Mouse (Mus musculus) hindbrain, embryonic 14.5 days (tissue): ENCODE measurements around the gene Creld1. TPM values are rescaled to one million over a fixed set of nuclear protein-coding genes. Genes with fewer than 3 reads are reported as not detected.
A peak's percentile ranks its signal among the peaks of the same experiment; 100 is the strongest.

Experiments
- ATAC-seq: fragments of 200-750 bp; cut with Nextera tagmentation; 2 replicates; pipeline ENCODE4 v1.8.0; 2017; ENCODE audit warnings: moderate number of reproducible peaks, mild to moderate bottlenecking, moderate TSS enrichment, moderate library complexity; ENCODE audit not compliant: low FRiP score
- DNase-seq: peaks from one replicate; pipeline ENCODE4 v3.0.0-alpha.2; 2015; ENCODE audit warnings: low spot score
- H3K27ac ChIP-seq: fragments of 300-500 bp; sonication (generic); 2 replicates; pipeline ENCODE4 v1.5.1; 2014; ENCODE audit warnings: mild to moderate bottlenecking, moderate library complexity
- H3K27me3 ChIP-seq: fragments of 300-500 bp; sonication (generic); 2 replicates; pipeline ENCODE4 v1.6.1; 2014; ENCODE audit warnings: mild to moderate bottlenecking, low read length, mixed read lengths; ENCODE audit not compliant: control insufficient read depth, insufficient read depth
- H3K36me3 ChIP-seq: fragments of 300-500 bp; sonication (generic); replicated peaks from 2 replicates; pipeline ENCODE4 v1.6.1; 2014; ENCODE audit not compliant: control insufficient read depth, insufficient read depth
- H3K4me1 ChIP-seq: fragments of 300-500 bp; sonication (generic); replicated peaks from 2 replicates; pipeline ENCODE4 v1.6.1; 2014; ENCODE audit warnings: antibody characterized with exemption, low read length, mixed read lengths; ENCODE audit not compliant: control insufficient read depth, insufficient read depth
- H3K4me2 ChIP-seq: fragments of 300-500 bp; sonication (generic); replicated peaks from 2 replicates; pipeline ENCODE4 v1.6.1; 2014; ENCODE audit warnings: mild to moderate bottlenecking, moderate library complexity
- H3K4me3 ChIP-seq: fragments of 300-500 bp; sonication (generic); replicated peaks from 2 replicates; pipeline ENCODE4 v1.5.1; 2014; ENCODE audit warnings: mild to moderate bottlenecking, low read length
- H3K9ac ChIP-seq: fragments of 300-500 bp; sonication (generic); 2 replicates; pipeline ENCODE4 v1.6.1; 2014
- H3K9me3 ChIP-seq: fragments of 300-500 bp; sonication (generic); 2 replicates; pipeline ENCODE4 v1.6.1; 2016; ENCODE audit warnings: low read length; ENCODE audit not compliant: control insufficient read depth
- WGBS: fragments of 180-500 bp; shearing (Covaris S2); extraction: QIAGEN DNeasy Blood & Tissue Kit; methylation state at CpG from one replicate; pipeline ENCODE4 v1.1.7; 2014; 5-methylcytosine and 5-hydroxymethylcytosine counted together
- polyA plus RNA-seq: library from polyadenylated mRNA; unstranded; fragments of >200 nt; fragmentation: Nextera tagmentation; extraction: Ambion mirVana; gene quantifications from 2 replicates; pipeline ENCODE4 v1.2.1, GENCODE M21; 2014

The Creld1 gene
- polyA plus RNA-seq, 1 experiment from 2014 or later = 61.5 TPM

- Histone ChIP-seq H3K27ac (no peak overlapping the region), H3K4me2 (no peak overlapping the region), H3K4me3 (no peak overlapping the region), H3K27me3 (no peaks in the 10 kb centered on the region; the same call in none of the 2 replicates), H3K9ac (no peak overlapping the region), H3K4me1 (peaks cover 12% of the 10 kb centered on the region), H3K36me3 (no peaks in the 10 kb centered on the region), H3K9me3 (no peaks in the 10 kb centered on the region)
- ATAC-seq (no peak), DNase-seq (no peak)
- WGBS = 77% methylated on average over 10 of the region's 10 CpGs
Observed at GRCm38 (mm10) chr6:113478906-113479305, 4.2 kb upstream of the Creld1 start.

- H3K9ac ChIP-seq = no peak overlapping the region
- WGBS = 62% methylated on average over 18 of the region's 18 CpGs
- DNase-seq (no peak), ATAC-seq (no peak)
- no peaks in the 10 kb centered on the region; the same call in none of the 2 replicates for H3K27me3 ChIP-seq
- H3K36me3 ChIP-seq = peaks cover 3% of the 10 kb centered on the region; the same call in 1 of the 2 replicates
- H3K27ac ChIP-seq = no peak overlapping the region
- H3K4me2 ChIP-seq = no peak overlapping the region
- H3K4me3 ChIP-seq = no peak overlapping the region
- no peaks in the 10 kb centered on the region for H3K9me3 ChIP-seq
- H3K4me1 ChIP-seq = peaks cover 29% of the 10 kb centered on the region
Observed at GRCm38 (mm10) chr6:113480555-113481373, 2.3 kb upstream of the Creld1 start.

- H3K27me3 ChIP-seq = no peaks in the 10 kb centered on the region; the same call in none of the 2 replicates
- DNase-seq (peak; percentile 53), ATAC-seq (peak; percentile 65)
- no peaks in the 10 kb centered on the region for H3K9me3 ChIP-seq
- peak overlapping the region; percentile 70 for H3K4me2 ChIP-seq
- peaks cover 31% of the 10 kb centered on the region for H3K4me1 ChIP-seq
- peak overlapping the region; percentile 89 for H3K27ac ChIP-seq
- peak overlapping the region; percentile 93 for H3K9ac ChIP-seq
- 1% methylated on average over 65 of the region's 65 CpGs for WGBS
- H3K36me3 ChIP-seq = peaks cover 19% of the 10 kb centered on the region; the same call in 1 of the 2 replicates
- peak overlapping the region; percentile 66 for H3K4me3 ChIP-seq
Observed at GRCm38 (mm10) chr6:113482477-113483099, 509 bp upstream of the Creld1 start.

GRCm38 (mm10) chr6:113483729-113484128, 632 bp downstream of the Creld1 start:
- Histone ChIP-seq H3K4me3 (peak overlapping the region; percentile 66), H3K27ac (peak overlapping the region; percentile 89), H3K4me2 (peak overlapping the region; percentile 70), H3K4me1 (peaks cover 31% of the 10 kb centered on the region), H3K27me3 (no peaks in the 10 kb centered on the region; the same call in none of the 2 replicates), H3K9me3 (no peaks in the 10 kb centered on the region), H3K9ac (peak overlapping the region; percentile 93), H3K36me3 (peaks cover 30% of the 10 kb centered on the region)
- WGBS = 9% methylated on average over 10 of the region's 10 CpGs
- ATAC-seq = peak; percentile 46
- DNase-seq = peak; percentile 58

DNA sequence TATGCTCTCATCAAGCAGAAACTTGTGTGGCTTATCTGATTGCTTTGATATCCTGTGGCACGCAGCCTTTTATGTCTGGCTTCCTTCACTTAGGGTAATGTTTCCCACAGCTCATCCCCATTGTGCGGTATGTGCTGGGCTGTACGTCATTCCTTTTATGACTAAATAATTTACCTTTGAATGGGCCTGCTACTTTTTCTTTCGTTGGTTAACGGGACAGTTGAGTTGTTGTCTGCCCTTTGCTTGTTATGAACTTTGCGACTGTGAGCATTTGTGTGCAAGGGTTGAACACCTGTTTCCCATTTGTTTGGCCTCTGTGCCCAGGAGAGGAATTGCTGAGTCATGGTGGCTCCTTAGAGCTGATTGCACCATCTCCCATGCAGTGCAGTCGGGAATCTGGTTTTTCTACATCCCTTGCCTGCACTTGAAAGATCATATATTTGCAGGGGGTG, 4.1 kb downstream of the Creld1 start:
- H3K4me3 ChIP-seq = no peak overlapping the region
- H3K27me3 ChIP-seq = no peaks in the 10 kb centered on the region
- H3K27ac ChIP-seq = no peak overlapping the region
- no peak overlapping the region; the same call in 1 of the 2 replicates for H3K9ac ChIP-seq
- DNase-seq (no peak), ATAC-seq (no peak)
- peaks cover 64% of the 10 kb centered on the region for H3K36me3 ChIP-seq
- H3K4me2 ChIP-seq = no peak overlapping the region
- WGBS = 66% methylated on average over 7 of the region's 7 CpGs
- H3K4me1 ChIP-seq = peaks cover 24% of the 10 kb centered on the region
- H3K9me3 ChIP-seq = no peaks in the 10 kb centered on the region

- 95% methylated on average over 14 of the region's 14 CpGs for WGBS
- no peak for ATAC-seq
Observed at GRCm38 (mm10) chr6:113489410-113489809, 6.3 kb downstream of the Creld1 start.

DNA sequence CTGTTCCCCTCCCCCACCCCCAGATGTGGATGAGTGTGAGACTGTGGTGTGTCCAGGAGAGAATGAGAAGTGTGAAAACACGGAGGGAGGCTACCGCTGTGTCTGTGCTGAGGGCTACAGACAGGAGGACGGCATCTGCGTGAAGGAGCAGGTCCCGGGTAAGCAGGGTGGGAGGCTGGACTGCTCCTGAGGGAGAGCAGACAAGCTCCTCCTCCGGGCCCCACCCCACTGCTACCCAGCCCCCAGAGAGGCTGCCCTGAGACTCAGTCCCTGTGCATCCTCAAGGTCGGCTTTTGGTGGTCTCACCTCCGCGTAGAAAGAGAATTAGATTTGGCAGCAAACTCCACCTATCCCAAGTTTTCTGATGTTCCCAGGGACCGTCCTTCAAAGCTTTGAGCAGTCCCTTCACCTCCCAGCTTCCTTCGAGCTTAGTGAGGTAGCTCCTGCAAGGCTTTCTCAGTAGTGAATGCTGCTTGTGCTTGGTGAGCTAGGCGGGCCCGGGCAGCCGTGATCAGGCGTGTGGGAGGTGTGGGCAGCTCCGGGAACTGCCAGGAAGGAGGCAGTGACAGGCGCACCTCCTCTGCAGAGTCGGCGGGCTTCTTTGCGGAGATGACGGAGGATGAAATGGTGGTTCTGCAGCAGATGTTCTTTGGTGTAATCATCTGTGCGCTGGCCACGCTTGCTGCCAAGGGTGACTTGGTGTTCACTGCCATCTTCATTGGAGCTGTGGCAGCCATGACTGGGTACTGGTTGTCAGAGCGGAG, 9.2 kb downstream of the Creld1 start:
- WGBS = 77% methylated on average over 24 of the region's 24 CpGs
- H3K9me3 ChIP-seq = no peaks in the 10 kb centered on the region
- 0 out of 2 replicates have a peak, but pooled peaks cover 7% of the 10 kb centered on the region for H3K4me1 ChIP-seq
- no peak overlapping the region for H3K9ac ChIP-seq
- H3K4me2 ChIP-seq = no peak overlapping the region
- H3K27ac ChIP-seq = no peak overlapping the region
- peaks cover 66% of the 10 kb centered on the region for H3K36me3 ChIP-seq
- ATAC-seq (no peak), DNase-seq (no peak)
- peaks cover 7% of the 10 kb centered on the region for H3K27me3 ChIP-seq
- H3K4me3 ChIP-seq = no peak overlapping the region

More at GRCm38 (mm10) chr6:113489410-113489809, 6.3 kb downstream of the Creld1 start:
- Histone ChIP-seq H3K36me3 (peaks cover 75% of the 10 kb centered on the region), H3K9ac (no peak overlapping the region), H3K27ac (no peak overlapping the region), H3K4me1 (peaks cover 15% of the 10 kb centered on the region), H3K4me2 (no peak overlapping the region), H3K4me3 (no peak overlapping the region), H3K9me3 (no peaks in the 10 kb centered on the region), H3K27me3 (no peaks in the 10 kb centered on the region)
- no peak for DNase-seq

GRCm38 (mm10) chr6:113494258-113494788, 11.2 kb downstream of the Creld1 start:
- peak overlapping the region; percentile 46 for H3K9ac ChIP-seq
- under 1% methylated on average over 53 of the region's 54 CpGs for WGBS
- ATAC-seq = peak; percentile 77

More at GRCm38 (mm10) chr6:113494258-113494788, 11.2 kb downstream of the Creld1 start:
- peak; percentile 77 for DNase-seq
- Histone ChIP-seq H3K27ac (no peak overlapping the region), H3K4me1 (0 out of 2 replicates have a peak, but pooled peaks cover 7% of the 10 kb centered on the region), H3K9me3 (no peaks in the 10 kb centered on the region), H3K4me3 (peak overlapping the region; percentile 32), H3K36me3 (peaks cover 47% of the 10 kb centered on the region), H3K4me2 (peak overlapping the region; percentile 55), H3K27me3 (peaks cover 7% of the 10 kb centered on the region)
